Mouse (Mus musculus) limb, embryonic 13.5 days (tissue): ENCODE measurements around the gene Kctd17. TPM values are rescaled to one million over a fixed set of nuclear protein-coding genes. Genes with fewer than 3 reads are reported as not detected.

Experiments used
- ATAC-seq: fragments of 200-750 bp; cut with Nextera tagmentation; 2 replicates; pipeline ENCODE4 v1.8.0; 2017; ENCODE audit warnings: low read depth, moderate number of reproducible peaks, moderate TSS enrichment; ENCODE audit not compliant: low FRiP score
- H3K27ac ChIP-seq: fragments of 300-500 bp; sonication (generic); 2 replicates; pipeline ENCODE4 v1.5.1; 2015; ENCODE audit warnings: inconsistent platforms, mild to moderate bottlenecking, moderate library complexity
- H3K27me3 ChIP-seq: fragments of 300-500 bp; sonication (generic); 2 replicates; pipeline ENCODE4 v1.6.1; 2015; ENCODE audit warnings: mild to moderate bottlenecking, inconsistent platforms
- H3K36me3 ChIP-seq: fragments of 300-500 bp; sonication (generic); 2 replicates; pipeline ENCODE4 v1.6.1; 2015; ENCODE audit warnings: inconsistent platforms, mild to moderate bottlenecking, moderate library complexity
- H3K4me1 ChIP-seq: fragments of 300-500 bp; sonication (generic); 2 replicates; pipeline ENCODE4 v1.6.1; 2015; ENCODE audit warnings: inconsistent platforms
- H3K4me2 ChIP-seq: fragments of 300-500 bp; sonication (generic); replicated peaks from 2 replicates; pipeline ENCODE4 v1.6.1; 2015; ENCODE audit warnings: inconsistent platforms, mild to moderate bottlenecking, moderate library complexity
- H3K4me3 ChIP-seq: fragments of 300-500 bp; sonication (generic); 2 replicates; pipeline ENCODE4 v1.5.1; 2015; ENCODE audit warnings: moderate library complexity, mild to moderate bottlenecking, inconsistent platforms
- H3K9ac ChIP-seq: fragments of 300-500 bp; sonication (generic); 2 replicates; pipeline ENCODE4 v1.6.1; 2015; ENCODE audit warnings: mild to moderate bottlenecking, inconsistent platforms
- H3K9me3 ChIP-seq: fragments of 300-500 bp; sonication (generic); 2 replicates; pipeline ENCODE4 v1.6.1; 2016; ENCODE audit warnings: inconsistent platforms
- WGBS: fragments of 180-500 bp; shearing (Covaris S2); methylation state at CpG from one replicate; pipeline ENCODE4 v1.1.7; 2015; 5-methylcytosine and 5-hydroxymethylcytosine counted together
- polyA plus RNA-seq: library from polyadenylated mRNA; unstranded; fragments of >200 nt; fragmentation: Nextera tagmentation; extraction: Ambion mirVana; gene quantifications from 2 replicates; pipeline ENCODE4 v1.2.1, GENCODE M21; 2015

The Kctd17 gene
- polyA plus RNA-seq, 1 experiment from 2014 or later: 45.0 TPM

- WGBS: 81% methylated on average over 1 of the region's 1 CpGs
- H3K9me3 ChIP-seq: no peaks in the 10 kb centered on the region
- H3K4me1 ChIP-seq: no peaks in the 10 kb centered on the region
- H3K4me2 ChIP-seq: no peak overlapping the region
- no peak overlapping the region for H3K9ac ChIP-seq
- H3K27ac ChIP-seq: no peak overlapping the region
- H3K36me3 ChIP-seq: no peaks in the 10 kb centered on the region
- no peak for ATAC-seq
- no peak overlapping the region for H3K4me3 ChIP-seq
- H3K27me3 ChIP-seq: peaks cover 6% of the 10 kb centered on the region; the same call in 1 of the 2 replicates
Observed at GRCm38 (mm10) chr15:78476878-78477277, 48.5 kb downstream of the Kctd17 start.

GRCm38 (mm10) chr15:78478073-78478472 is 49.7 kb downstream of the Kctd17 start:
- peaks cover 6% of the 10 kb centered on the region; the same call in 1 of the 2 replicates for H3K27me3 ChIP-seq
- H3K4me3 ChIP-seq: no peak overlapping the region
- WGBS: 83% methylated on average over 4 of the region's 4 CpGs
- no peak overlapping the region for H3K4me2 ChIP-seq
- no peak overlapping the region for H3K9ac ChIP-seq
- no peaks in the 10 kb centered on the region for H3K36me3 ChIP-seq
- H3K4me1 ChIP-seq: no peaks in the 10 kb centered on the region
- no peaks in the 10 kb centered on the region for H3K9me3 ChIP-seq
- ATAC-seq: no peak
- H3K27ac ChIP-seq: no peak overlapping the region

GRCm38 (mm10) chr15:78479470-78479869 is 51.1 kb downstream of the Kctd17 start:
- Histone ChIP-seq H3K4me3 (no peak overlapping the region), H3K9ac (no peak overlapping the region), H3K27me3 (peaks cover 6% of the 10 kb centered on the region; the same call in 1 of the 2 replicates), H3K9me3 (no peaks in the 10 kb centered on the region), H3K27ac (no peak overlapping the region), H3K4me1 (no peaks in the 10 kb centered on the region), H3K4me2 (no peak overlapping the region), H3K36me3 (no peaks in the 10 kb centered on the region)
- 70% methylated on average over 5 of the region's 5 CpGs for WGBS
- no peak for ATAC-seq

GRCm38 (mm10) chr15:78480111-78480510 is 51.7 kb downstream of the Kctd17 start:
- H3K36me3 ChIP-seq: no peaks in the 10 kb centered on the region
- no peaks in the 10 kb centered on the region for H3K4me1 ChIP-seq
- no peak overlapping the region for H3K9ac ChIP-seq
- no peak overlapping the region for H3K27ac ChIP-seq
- 69% methylated on average over 7 of the region's 7 CpGs for WGBS
- ATAC-seq: no peak
- no peak overlapping the region for H3K4me3 ChIP-seq
- H3K4me2 ChIP-seq: no peak overlapping the region
- no peaks in the 10 kb centered on the region for H3K9me3 ChIP-seq
- peaks cover 4% of the 10 kb centered on the region; the same call in 1 of the 2 replicates for H3K27me3 ChIP-seq

GRCm38 (mm10) chr15:78480991-78481390 is 52.6 kb downstream of the Kctd17 start:
- ATAC-seq: no peak
- WGBS: 59% methylated on average over 2 of the region's 2 CpGs

GRCm38 (mm10) chr15:78481448-78482000 is 53.2 kb downstream of the Kctd17 start:
- WGBS: 51% methylated on average over 9 of the region's 9 CpGs
- no peak overlapping the region for H3K4me2 ChIP-seq
- no peak overlapping the region for H3K4me3 ChIP-seq
- ATAC-seq: no peak
- H3K9ac ChIP-seq: no peak overlapping the region
- H3K36me3 ChIP-seq: no peaks in the 10 kb centered on the region
- H3K4me1 ChIP-seq: no peaks in the 10 kb centered on the region
- no peak overlapping the region for H3K27ac ChIP-seq
- H3K27me3 ChIP-seq: no peaks in the 10 kb centered on the region; the same call in 1 of the 2 replicates
- no peaks in the 10 kb centered on the region for H3K9me3 ChIP-seq

More at GRCm38 (mm10) chr15:78480991-78481390, 52.6 kb downstream of the Kctd17 start:
- Histone ChIP-seq H3K9me3 (no peaks in the 10 kb centered on the region), H3K4me3 (no peak overlapping the region), H3K27ac (no peak overlapping the region), H3K9ac (no peak overlapping the region), H3K36me3 (no peaks in the 10 kb centered on the region), H3K4me1 (no peaks in the 10 kb centered on the region), H3K4me2 (no peak overlapping the region), H3K27me3 (no peaks in the 10 kb centered on the region; the same call in 1 of the 2 replicates)

- no peak overlapping the region for H3K4me3 ChIP-seq
- H3K4me1 ChIP-seq: no peaks in the 10 kb centered on the region
- H3K4me2 ChIP-seq: no peak overlapping the region
- no peak overlapping the region for H3K9ac ChIP-seq
- no peak overlapping the region for H3K27ac ChIP-seq
- H3K36me3 ChIP-seq: no peaks in the 10 kb centered on the region
- H3K27me3 ChIP-seq: peaks cover 3% of the 10 kb centered on the region; the same call in 1 of the 2 replicates
- WGBS: 73% methylated on average over 3 of the region's 3 CpGs
- no peak for ATAC-seq
- no peaks in the 10 kb centered on the region for H3K9me3 ChIP-seq
Observed at GRCm38 (mm10) chr15:78482518-78482917, 54.2 kb downstream of the Kctd17 start.

GRCm38 (mm10) chr15:78483311-78483710 is 54.9 kb downstream of the Kctd17 start:
- WGBS: 70% methylated on average over 4 of the region's 4 CpGs
- no peak overlapping the region; the same call in 1 of the 2 replicates for H3K9ac ChIP-seq

GRCm38 (mm10) chr15:78486564-78486963 is 58.2 kb downstream of the Kctd17 start:
- Histone ChIP-seq H3K9ac (no peak overlapping the region), H3K27ac (no peak overlapping the region), H3K4me2 (no peak overlapping the region), H3K9me3 (no peaks in the 10 kb centered on the region), H3K4me3 (no peak overlapping the region), H3K36me3 (no peaks in the 10 kb centered on the region), H3K27me3 (peaks cover 3% of the 10 kb centered on the region; the same call in 1 of the 2 replicates), H3K4me1 (peaks cover 9% of the 10 kb centered on the region)
- ATAC-seq: no peak
- 96% methylated on average over 1 of the region's 1 CpGs for WGBS

More at GRCm38 (mm10) chr15:78483311-78483710, 54.9 kb downstream of the Kctd17 start:
- H3K27ac ChIP-seq: no peak overlapping the region
- H3K36me3 ChIP-seq: no peaks in the 10 kb centered on the region
- no peak overlapping the region for H3K4me2 ChIP-seq
- peaks cover 3% of the 10 kb centered on the region; the same call in 1 of the 2 replicates for H3K27me3 ChIP-seq
- H3K4me1 ChIP-seq: no peaks in the 10 kb centered on the region
- ATAC-seq: no peak
- no peaks in the 10 kb centered on the region for H3K9me3 ChIP-seq
- no peak overlapping the region for H3K4me3 ChIP-seq

GRCm38 (mm10) chr15:78487066-78487465 is 58.7 kb downstream of the Kctd17 start:
- no peak for ATAC-seq
- H3K27ac ChIP-seq: no peak overlapping the region
- WGBS: 68% methylated on average over 4 of the region's 4 CpGs
- no peak overlapping the region for H3K9ac ChIP-seq
- H3K9me3 ChIP-seq: no peaks in the 10 kb centered on the region
- peaks cover 9% of the 10 kb centered on the region for H3K4me1 ChIP-seq
- no peak overlapping the region for H3K4me2 ChIP-seq
- H3K36me3 ChIP-seq: no peaks in the 10 kb centered on the region
- H3K27me3 ChIP-seq: peaks cover 3% of the 10 kb centered on the region; the same call in 1 of the 2 replicates
- no peak overlapping the region for H3K4me3 ChIP-seq
